Mouse (Mus musculus) frontal cortex, postnatal 25 days (tissue): ENCODE data around the gene Dohh.

Experiments used
- DNase-seq, 2 experiments: peaks; one replicate each; pipeline ENCODE4 v3.0.0; 2022; ENCODE audit warnings: low spot score in 2 of 2

Dohh gene

GRCm38 (mm10) chr10:81429605-81430061 is 45.4 kb downstream of the Dohh start:
- DNase-seq: peak; percentile 52 to 59

GRCm38 (mm10) chr10:81430141-81430830 is 46.1 kb downstream of the Dohh start:
- peak; percentile 49 to 69 for DNase-seq

- peak; percentile 51 to 62 for DNase-seq
Observed at GRCm38 (mm10) chr10:81430831-81431525, 46.8 kb downstream of the Dohh start.

- peak in 1 of 2 experiments; percentile 37 for DNase-seq
Observed at GRCm38 (mm10) chr10:81431526-81432168, 47.4 kb downstream of the Dohh start.

- no peak for DNase-seq
Observed at GRCm38 (mm10) chr10:81432169-81432867, 48.1 kb downstream of the Dohh start.

GRCm38 (mm10) chr10:81432868-81433262 is 48.6 kb downstream of the Dohh start:
- peak; percentile 74 to 83 for DNase-seq

GRCm38 (mm10) chr10:81433541-81434289 is 49.5 kb downstream of the Dohh start:
- DNase-seq: peak in 1 of 2 experiments; percentile 8

- peak in 1 of 2 experiments; percentile 4 for DNase-seq
Observed at GRCm38 (mm10) chr10:81434361-81435263, 50.4 kb downstream of the Dohh start.

- peak in 1 of 2 experiments; percentile 49 for DNase-seq
Observed at GRCm38 (mm10) chr10:81435436-81435835, 51.2 kb downstream of the Dohh start.
